Mouse (Mus musculus) gastrocnemius, postnatal 36 days (tissue): ENCODE measurements around the gene Chaf1a. TPM values are rescaled to one million over a fixed set of nuclear protein-coding genes. Genes with fewer than 3 reads are reported as not detected.
"Not testable (repeated sequence)": the region's sequence is repeated elsewhere in the genome, so short reads cannot be mapped to it uniquely, and the experiment has no call there.

Experiments used
- DNase-seq, 2 experiments: peaks; one replicate each; pipeline ENCODE4 v3.0.0; 2022
- intact Hi-C: fragments of 180-260 bp; cut with DNase I; formaldehyde crosslinking; loops from one replicate; pipeline ENCODE4 v1.15.1; 2025
- total RNA-seq, 2 experiments: library from RNA; stranded (reverse); gene quantifications; 2 replicates each; pipeline ENCODE4 v1.2.3; 2021

The Chaf1a gene
- total RNA-seq, 2 experiments from 2014 or later: 1.3 to 1.4 TPM

DNA sequence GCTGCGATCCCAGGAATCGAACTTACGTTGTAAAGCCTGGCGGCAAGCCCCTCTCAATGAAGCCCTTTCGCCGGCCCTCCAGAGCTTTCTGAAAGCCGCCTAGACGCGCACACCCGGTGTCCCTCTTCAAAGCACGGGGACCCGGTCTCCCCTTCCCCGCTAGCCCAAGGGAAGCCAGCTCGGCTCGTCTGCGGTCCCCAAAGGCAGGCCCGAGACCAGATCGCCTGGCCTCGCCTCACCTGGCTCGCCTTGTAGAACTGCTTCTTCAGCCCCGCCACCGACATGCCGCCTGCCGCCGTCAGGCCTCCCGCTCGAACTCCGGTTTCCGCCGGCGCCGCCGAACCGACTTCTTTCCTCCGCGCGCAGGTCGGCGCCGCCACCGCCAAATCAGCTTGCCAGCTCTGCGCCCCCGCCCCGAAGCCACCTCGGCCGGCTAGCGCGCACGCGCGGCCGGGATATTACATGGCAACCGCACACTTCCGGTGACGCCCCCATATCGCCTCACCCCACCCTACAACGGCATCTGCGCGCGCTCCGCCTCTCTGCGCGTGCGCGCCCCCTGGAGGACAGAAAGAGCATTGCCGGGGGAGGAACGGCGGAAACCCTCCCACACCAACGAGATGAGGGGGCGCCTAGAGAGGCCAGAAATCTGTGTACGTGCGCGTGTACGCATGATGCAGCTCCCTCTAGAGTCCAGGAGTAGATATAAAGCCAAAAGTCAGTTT, 3.9 kb upstream of the Chaf1a start, which contains the start of gene Sh3gl1:
Gene Sh3gl1 (minus strand): TSS at position 460 of the 725 bp plus-strand sequence.
- intact Hi-C loops: loop anchor here (5.0 kb wide), 1 partner anchor 36 kb away; no protein-coding TSS in a partner anchor
- DNase-seq: peak; percentile 98 to 99

DNA sequence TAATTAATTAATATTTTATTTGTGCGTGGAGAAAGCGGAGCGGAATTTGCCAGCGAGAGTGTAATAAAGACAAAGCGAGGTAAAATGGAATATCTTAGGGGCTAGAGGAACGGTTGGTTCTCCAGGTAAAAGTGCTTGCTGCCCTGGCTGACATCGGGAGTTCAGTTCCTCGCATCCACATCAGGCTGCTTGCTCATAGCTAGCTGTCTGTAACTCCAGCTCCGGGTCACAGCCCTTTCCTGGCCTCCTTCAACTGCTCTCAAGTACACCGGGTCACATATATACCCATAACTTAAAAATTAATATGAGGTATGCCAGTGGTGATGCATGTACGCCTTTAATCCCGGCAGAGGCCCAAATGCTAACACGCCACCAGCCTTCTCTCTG, 3.3 kb upstream of the Chaf1a start:
- no peak for DNase-seq

DNA sequence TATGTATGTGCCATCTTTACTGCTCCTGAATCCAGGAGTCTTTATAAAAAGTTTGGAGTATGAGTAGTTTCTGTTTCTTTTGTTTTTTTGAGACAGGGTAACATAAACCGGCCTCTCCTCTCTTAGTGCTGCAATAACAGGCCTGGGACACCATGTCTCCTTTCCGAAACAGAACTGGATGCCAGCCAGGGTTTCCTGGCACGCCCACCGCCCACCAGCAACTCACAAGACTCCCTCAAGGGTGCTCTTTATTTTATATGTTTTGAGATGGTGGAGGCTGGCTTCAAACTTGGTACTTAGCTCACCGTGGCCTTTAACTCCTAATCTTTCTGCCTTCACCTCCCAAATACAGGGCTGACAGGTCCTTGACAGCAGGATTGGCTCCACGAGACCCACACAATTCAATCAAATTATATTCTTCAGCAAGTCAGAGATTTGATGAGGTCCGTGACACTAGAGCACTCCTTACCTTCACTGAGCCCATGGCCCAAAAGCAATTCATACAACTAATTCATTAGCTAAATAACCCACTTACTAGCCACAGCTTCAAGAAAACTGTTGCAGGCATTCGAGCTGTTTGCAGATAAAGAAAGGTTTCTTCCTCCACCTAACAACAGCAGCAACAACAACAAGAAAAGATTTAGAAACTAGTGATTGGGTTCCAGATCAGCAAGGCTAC, 1.5 kb upstream of the Chaf1a start:
- DNase-seq: no peak
- intact Hi-C loops: loop anchor here (5.0 kb wide), 1 partner anchor 34 kb away; no protein-coding TSS in a partner anchor

More for the DNA sequence above, 3.3 kb upstream of the Chaf1a start:
- intact Hi-C loops: loop anchor here (5.0 kb wide), 1 partner anchor 35 kb away; no protein-coding TSS in a partner anchor

DNA sequence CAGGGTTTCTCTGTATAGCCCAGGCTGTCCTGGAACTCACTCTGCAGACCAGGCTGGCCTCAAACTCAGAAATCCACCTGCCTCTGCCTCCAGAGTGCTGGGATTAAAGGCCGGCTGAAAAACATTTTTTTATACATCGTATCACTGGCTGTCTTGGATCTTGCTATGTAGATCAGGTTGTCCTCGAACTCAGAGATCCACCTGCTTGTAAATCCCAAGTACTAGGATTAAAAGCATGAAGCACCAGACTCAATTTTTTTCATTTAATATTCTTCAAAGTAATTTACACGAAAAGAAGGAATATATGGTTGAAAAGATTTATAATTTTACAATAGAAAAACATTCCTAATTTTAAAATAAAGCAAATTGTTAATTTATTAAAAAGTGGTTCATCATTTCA, 894 bp upstream of the Chaf1a start:
- DNase-seq: no peak
- intact Hi-C loops: loop anchor here (5.0 kb wide), 1 partner anchor 33 kb away; no protein-coding TSS in a partner anchor

DNA sequence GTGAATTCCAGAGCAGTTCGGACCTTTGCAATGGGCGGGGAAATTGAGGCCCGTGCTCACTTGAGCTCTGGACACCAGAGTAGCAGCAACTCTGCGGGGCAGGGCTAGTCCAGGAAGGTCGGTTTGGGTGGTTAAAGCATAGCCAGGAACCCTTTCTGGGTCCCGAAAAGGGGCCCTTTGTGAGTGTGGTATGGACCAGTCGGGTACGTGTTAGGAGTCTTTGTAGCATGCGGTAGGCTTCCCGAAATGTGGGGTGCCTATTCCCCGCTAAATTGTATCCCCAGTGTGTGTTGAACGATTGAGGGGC, 571 bp downstream of the Chaf1a start:
- no peak for DNase-seq
- intact Hi-C loops: no loop called here

DNA sequence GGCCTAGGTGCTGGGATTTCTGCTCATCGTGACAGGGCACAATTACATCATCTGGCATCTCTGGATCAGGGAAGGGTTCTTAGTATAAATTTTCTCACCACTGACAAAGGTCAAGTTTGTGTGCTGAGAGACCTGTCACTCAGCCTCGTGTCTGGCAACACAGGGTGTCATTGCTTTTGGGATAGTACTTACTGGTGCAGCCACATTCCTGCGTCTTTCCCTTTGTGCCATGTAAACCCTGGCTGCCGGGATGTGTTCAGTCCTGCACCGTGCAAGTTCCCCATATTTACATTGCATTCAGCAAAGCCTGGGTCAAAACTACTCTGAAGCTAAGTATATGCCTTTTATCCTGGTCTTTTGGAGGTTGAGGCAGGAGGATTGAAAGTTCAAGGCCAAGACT, 11.1 kb downstream of the Chaf1a start:
- intact Hi-C loops: no loop called here
- no peak for DNase-seq

DNA sequence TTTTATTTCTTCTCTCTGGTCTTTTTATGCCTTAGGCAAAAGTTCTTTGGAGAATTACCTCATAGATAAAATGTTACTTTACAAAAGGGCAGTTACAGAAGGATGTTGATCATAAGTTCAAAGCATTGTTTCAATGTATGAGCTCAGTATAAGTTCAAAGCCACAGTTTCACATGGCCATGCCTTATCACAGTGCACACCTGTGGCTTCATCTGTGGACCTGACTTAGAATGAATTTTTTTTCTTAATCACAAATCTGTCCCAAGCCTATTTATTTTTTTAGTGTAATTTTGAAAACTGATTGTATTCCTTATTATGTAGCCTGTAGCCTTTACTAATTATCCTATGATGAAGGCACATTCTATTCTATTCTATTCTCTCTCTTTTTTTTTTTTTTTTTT, 14.7 kb downstream of the Chaf1a start:
- no peak for DNase-seq
- intact Hi-C loops: no loop called here

DNA sequence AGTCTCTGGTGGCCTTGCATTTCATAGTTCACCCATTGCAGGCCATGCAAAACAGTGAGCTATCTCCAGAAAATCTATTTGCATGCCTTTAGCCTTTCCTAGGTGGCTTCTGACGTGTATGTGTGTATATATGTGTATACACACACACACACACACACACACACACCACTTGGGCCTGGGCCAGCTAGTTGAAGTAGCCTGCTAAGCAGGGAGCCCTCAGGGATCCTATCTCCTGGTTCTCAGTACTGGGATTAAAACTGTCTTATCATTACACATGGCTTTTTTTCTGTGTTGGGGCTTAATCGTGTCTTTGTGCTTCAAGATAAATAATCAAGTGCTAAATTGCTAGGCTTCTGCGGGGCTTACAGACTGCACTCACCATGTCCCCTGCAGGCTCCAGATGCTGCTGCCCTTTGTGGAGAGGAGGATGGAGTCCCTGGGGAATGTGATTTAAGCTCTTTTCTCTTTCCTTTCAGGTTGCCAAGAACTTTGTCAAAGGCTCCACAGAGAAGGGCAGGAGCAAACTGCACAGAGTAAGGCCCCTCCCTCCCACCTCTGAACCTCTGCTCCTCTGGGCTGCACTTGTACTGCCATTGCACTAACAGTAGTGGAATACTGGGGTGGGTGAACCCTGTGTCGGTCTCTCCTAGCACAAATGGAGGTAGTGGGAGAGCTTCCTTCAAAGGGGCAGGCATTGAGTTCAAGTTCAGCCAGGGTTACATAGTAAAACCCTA, 15.9 kb downstream of the Chaf1a start:
- intact Hi-C loops: no loop called here
- DNase-seq: no peak

DNA sequence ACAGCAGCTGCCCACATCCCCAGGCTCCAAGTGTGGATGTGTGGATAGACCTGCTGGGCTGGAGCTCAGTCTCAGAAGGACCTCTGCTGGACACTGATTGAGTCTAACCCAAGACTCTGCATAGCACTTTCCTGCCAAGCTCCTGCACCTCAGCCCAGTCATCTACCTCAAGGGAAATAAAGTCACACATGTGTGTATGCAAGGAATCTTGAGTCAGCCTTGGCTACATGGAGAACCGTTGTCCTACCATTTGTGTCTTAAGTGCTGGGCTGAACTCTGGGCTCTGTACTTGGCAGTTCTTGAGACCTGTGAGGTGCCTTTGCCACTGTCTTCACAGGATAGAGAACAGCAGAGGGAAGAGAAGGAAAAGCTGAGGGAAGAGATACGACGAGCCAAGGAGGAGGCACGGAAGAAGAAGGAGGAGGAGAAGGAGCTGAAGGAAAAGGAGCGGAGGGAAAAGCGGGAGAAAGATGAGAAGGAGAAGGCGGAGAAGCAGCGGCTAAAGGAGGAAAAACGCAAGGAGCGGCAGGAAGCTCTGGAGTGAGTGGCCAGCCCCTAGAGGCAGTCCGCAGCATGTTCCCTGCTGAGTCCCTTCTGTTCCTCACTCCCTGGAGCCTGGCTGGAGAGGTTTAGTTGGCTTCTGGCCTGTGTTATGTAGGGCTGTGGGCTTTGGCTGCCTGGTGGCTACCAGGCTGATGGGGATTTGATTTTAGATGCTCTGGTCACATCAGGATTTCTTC, 17.3 kb downstream of the Chaf1a start:
- DNase-seq: no peak
- intact Hi-C loops: no loop called here

DNA sequence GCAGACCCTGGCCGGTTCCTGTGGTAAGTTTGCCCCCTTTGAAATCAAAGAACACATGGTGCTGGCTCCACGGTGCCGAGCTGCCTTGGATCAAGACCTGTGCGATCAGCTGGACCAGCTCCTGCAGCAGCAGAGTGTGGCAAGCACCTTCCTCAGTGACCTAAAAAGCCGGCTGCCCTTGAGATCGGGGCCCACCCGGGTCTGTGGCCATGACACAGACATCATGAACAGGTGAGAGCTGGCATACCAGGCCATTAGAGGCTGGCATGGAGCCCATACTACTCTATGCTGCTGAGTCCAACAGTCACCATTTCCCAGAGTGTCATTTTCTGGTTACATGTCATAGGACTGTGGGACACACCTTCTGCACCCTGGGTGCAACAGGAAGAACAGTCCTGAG, 21.8 kb downstream of the Chaf1a start:
- no peak for DNase-seq
- intact Hi-C loops: no loop called here

DNA sequence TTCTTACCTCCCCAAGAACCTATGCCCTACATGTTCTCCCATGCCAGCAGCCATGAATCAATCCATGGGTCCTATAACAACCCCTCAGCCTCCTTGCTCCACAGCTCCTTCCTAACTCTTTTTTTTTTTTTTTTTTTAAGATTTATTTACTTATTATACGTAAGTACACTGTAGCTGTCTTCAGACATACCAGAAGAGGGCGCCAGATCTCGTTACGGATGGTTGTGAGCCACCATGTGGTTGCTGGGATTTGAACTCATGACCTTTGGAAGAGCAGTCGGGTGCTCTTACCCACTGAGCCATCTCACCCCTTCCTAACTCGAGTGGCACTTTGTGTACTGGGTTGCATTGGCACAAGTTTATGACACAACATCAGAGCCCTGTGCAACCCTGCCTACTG, 25.5 kb downstream of the Chaf1a start:
- DNase-seq, intact Hi-C loops: not testable (repeated sequence)

DNA sequence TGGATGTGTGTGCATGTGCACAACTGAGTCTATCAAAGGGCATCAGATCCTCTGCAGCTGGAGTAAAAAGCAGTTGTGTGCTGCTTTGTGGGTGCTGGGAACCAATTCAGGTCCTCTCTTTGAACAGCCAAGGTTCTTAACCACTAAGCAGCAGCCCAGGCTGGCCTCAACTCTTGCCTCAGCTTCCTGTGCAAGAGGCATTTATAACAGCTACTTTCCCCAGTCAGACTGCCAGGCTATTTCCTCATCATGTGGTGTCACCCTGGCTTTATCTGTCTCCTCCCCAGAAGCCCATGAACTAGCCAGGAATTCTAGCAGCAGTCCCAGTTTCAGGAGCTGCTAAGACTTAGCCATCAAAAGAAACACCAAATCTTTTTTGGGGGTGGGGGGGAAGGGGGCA, 26.2 kb downstream of the Chaf1a start:
- DNase-seq: no peak
- intact Hi-C loops: no loop called here

DNA sequence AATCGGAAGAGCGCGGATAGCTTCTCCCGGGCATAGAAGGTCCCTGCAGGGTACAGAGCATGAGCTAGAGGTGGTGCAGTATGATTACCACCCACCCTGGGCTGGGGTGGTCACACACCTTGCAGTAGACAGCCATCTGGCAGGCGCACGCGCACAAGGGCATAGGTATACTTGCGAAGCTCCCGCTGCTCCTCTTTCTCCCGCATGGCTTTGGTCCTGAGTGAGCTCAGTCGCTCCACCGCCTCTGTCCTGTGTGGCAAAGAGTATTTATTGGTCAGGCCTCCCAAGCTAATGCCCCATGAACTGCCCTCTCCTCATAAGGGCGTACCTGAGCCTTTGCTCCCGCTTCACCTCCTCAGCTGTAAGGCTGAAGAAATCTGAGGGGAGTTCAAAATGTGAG, 28.8 kb downstream of the Chaf1a start:
- DNase-seq: no peak
- intact Hi-C loops: no loop called here

DNA sequence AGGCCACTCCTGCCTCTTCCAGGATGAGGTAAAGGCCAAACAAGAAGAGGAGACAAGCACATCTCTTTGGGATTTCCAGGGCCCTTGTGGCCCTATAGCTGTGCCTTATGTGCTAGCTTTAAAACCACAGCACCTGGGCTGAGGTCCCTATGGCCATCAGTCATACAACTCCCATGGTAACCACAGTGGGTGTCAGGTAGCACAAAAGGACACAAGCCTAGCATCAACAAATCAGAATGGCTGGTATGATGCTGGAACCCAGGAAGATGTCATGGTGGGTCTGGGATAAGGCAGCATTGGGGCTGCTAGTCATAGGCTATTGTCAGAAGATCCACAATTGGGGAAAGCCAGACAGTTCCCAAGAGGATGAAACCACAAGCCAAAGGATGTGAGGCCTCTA, 30.9 kb downstream of the Chaf1a start:
- intact Hi-C loops: loop anchor here (5.0 kb wide), 1 partner anchor 34 kb away; the partner anchor contains the start of gene Sh3gl1
- DNase-seq: no peak

DNA sequence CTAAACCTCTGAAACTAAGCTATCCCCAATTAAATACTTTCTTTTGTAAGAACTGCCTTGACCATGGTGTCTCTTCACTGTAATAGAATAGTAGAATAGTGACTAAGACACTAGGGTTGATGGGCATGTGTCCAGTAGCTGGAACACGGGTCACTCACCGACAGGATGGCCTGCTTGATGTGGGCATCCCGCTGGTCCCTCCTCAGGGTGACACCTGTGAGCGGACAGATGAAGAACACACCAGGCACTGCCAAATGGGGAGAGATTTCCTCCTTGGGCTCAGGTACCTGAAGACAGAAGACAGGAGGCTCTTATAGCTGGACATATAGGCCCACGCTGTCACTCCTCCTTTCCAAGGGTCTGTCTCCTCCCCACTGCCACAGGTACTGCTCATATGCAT, 32.0 kb downstream of the Chaf1a start:
- intact Hi-C loops: loop anchor here (5.0 kb wide), 1 partner anchor 35 kb away; the partner anchor contains the start of gene Sh3gl1
- DNase-seq: no peak

DNA sequence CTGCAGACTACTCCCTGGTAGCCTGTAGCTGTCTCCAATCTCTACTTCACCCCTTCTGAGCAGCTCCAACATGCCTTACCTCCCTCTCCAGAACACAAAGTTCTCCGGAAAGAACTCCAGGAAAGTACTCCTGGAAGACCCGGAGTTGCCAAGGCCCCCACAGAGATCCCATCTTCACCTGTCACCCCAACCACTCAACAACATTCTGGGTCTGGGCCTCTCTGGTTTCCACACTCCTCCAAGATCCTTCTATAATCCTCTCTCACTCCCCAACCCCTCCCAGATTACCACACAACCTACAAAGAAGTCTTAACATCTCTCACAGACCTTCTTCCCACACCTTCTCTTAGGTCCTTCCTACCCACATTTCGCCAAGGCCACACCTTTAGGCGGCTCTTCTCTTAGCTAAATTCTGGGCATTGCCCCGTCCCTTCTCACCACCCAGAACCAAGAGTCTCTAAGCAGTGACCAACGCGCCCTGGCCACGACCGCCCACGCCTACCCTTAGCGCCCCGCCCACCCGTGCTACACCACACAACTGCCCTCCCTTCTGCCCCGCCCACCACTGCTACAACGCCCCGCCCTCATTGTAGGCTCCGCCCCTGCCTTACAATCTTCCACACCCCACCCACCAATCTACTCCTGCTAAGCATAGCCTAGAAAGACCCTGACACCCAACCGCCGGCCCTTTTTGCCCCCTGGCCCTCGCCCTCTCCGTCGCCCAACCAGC, 34.0 kb downstream of the Chaf1a start:
- intact Hi-C loops: loop anchor here (5.0 kb wide), 1 partner anchor 37 kb away; the partner anchor contains the start of gene Sh3gl1

DNA sequence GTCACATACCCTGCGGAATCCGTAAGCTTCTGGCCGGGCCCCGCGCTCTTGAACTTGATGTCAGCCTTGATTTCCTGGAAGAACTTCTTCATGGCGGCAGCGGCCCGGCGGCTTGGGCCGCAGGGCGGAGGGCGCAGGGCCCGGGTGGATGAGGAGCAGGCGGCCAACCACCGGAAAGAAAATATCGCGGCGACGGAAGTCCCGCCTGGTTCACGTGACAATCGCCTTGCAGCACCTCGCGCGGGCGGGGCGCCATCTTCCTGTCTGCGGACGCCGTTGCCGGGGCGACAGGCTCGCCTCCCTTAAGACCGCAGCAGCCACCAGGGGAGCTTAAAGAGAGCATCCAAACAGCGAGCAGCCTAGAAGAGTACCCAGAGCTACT, 34.6 kb downstream of the Chaf1a start, which contains the start of gene Ubxn6:
Gene Ubxn6 (minus strand): TSS at position 202 of the 382 bp plus-strand sequence.
- intact Hi-C loops: loop anchor here (5.0 kb wide), 1 partner anchor 38 kb away; the partner anchor contains the start of gene Sh3gl1
- peak; percentile 92 to 98 for DNase-seq

More for the DNA sequence above, 34.0 kb downstream of the Chaf1a start:
- peak; percentile 78 to 79 for DNase-seq

DNA sequence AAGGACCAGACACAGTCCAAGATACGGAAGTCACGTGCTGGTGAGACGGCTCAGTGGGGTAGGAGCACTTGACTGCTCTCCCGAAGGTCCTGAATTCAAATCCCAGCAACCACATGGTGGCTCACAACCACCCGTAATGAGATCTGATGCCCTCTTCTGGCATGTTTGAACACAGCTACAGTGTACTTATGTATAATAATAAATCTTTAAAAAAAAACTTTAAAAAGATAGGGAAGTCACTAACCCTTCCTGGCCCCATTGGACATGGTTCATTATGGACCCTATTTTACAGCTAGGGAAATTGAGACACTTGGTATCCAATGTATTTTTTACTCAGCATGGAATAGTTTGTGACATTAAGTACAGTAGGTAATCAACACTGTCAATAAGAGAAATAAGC, 37.3 kb downstream of the Chaf1a start:
- intact Hi-C loops: no loop called here
- no peak for DNase-seq

DNA sequence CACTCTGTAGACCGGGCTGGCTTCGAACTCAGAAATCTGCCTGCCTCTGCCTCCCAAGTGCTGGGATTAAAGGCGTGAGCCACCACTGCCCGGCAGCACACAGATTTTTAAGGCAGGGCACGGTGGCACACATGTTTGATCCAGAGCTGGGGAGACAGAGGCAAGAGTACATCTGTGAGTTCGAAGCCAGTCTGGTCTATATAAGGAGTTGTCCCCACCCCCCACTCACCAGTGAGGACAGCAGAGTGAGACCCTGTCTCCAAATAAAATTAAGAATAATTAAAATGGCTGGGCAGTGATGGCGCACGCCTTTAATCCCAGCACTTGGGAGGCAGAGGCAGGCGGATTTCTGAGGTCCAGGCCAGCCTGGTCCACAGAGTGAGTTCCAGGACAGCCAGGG, 38.1 kb downstream of the Chaf1a start:
- DNase-seq, intact Hi-C loops: not testable (repeated sequence)
